Mouse (Mus musculus): ENCODE measurements around the gene Perp. TPM values are rescaled to one million over a fixed set of nuclear protein-coding genes. Genes with fewer than 3 reads are reported as not detected.

Perp gene
- total RNA-seq, 1 experiment = 66.8 TPM

DNA sequence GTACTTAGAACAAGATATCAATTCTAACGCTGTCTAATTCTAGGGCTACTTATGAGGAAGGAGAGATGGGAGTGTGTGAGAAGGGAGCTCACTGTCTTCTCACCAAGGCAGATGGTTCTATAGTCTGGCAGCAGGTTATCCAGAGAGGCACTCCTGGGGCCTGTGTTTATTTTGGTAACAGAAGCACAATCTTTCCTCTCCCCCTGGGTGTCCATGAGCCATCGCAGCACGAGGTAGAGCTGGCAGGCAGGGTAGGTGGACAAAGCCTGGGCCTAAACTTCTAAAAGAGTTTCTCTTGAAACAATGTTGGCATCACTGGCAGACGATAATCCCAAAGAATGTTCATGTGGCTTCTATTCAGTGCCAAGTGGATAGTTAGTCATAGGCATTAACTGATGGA is 18.5 kb downstream of the Perp start:
- no peak for DNase-seq (ENCODE audit: low read depth, low spot score)
- Histone ChIP-seq H3K9me3 (ENCODE audit: control insufficient read depth, insufficient read depth, low read depth, low read length) (no peaks in the 10 kb centered on the region), H3K4me1 (ENCODE audit: control insufficient read depth in 2 of 2, insufficient read depth in 2 of 2, low read length in 2 of 2, poor library complexity in 1 of 2) (peaks cover 0 to 3% of the 10 kb centered on the region in 2 experiments; a peak in 1 of 4 replicates), H3K9ac (ENCODE audit: insufficient read depth, low read depth, low read length, poor library complexity, severe bottlenecking) (no peak overlapping the region), H3K27ac (ENCODE audit: insufficient read depth, low read depth, low read length, poor library complexity, severe bottlenecking) (no peak overlapping the region), H3K4me3 (ENCODE audit: insufficient read depth in 1 of 2, low read depth in 1 of 2, low read length in 2 of 2, poor library complexity in 1 of 2, severe bottlenecking in 1 of 2) (no peak overlapping the region), H3K36me3 (ENCODE audit: control insufficient read depth, insufficient read depth, low read length, poor library complexity, severe bottlenecking) (no peaks in the 10 kb centered on the region)
- in situ Hi-C loops (cut with MboI; ENCODE audit: low sequenced_read_pairs in 2 of 2, unreplicated experiment in 2 of 2) = no loop called here
- TF ChIP-seq CHD2 (IDR thresholded peaks at IDR 0.05; ENCODE audit: low read depth, low read length) (no peak), ZC3H11A (IDR thresholded peaks at IDR 0.05; ENCODE audit: borderline replicate concordance, low read depth, low read length) (no peak), HCFC1 (IDR thresholded peaks at IDR 0.05; ENCODE audit: borderline replicate concordance, insufficient read depth, low read length) (no peak), MAFK (IDR thresholded peaks at IDR 0.05; ENCODE audit: insufficient read depth, low read depth, low read length) (no peak), ZNF384 (IDR thresholded peaks at IDR 0.05; ENCODE audit: low read depth, low read length) (no peak)

DNA sequence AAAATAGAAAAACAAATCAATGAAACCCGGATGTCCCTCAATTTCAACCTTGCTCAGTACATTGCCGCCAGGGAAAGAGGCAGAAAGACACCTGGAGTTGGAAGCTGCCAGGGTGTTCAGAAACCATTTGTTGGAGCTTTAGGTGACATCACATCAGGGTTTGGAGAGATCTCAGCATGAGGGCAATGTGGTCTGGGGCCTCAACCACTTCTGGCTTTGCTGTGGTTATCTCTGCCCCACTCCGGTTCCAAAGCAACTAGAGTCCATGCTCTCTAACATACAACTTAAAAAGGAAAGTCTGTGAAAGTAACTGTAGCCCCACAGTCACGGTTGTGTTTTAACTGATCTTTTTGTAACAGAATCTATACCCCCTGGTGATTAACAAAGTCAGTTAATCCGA is 19.9 kb downstream of the Perp start:
- in situ Hi-C loops (cut with MboI; ENCODE audit: low sequenced_read_pairs in 2 of 2, unreplicated experiment in 2 of 2) = no loop called here
- no peaks in the 10 kb centered on the region for H3K36me3 ChIP-seq (ENCODE audit: control insufficient read depth, insufficient read depth, low read length, poor library complexity, severe bottlenecking)
- H3K9me3 ChIP-seq (ENCODE audit: control insufficient read depth, insufficient read depth, low read depth, low read length) = no peaks in the 10 kb centered on the region
- no peak for TF ChIP-seq ZC3H11A (IDR thresholded peaks at IDR 0.05; ENCODE audit: borderline replicate concordance, low read depth, low read length)
- H3K4me1 ChIP-seq (ENCODE audit: control insufficient read depth in 2 of 2, insufficient read depth in 2 of 2, low read length in 2 of 2, poor library complexity in 1 of 2) = peaks cover 0 to under 1% of the 10 kb centered on the region in 2 experiments; a peak in 1 of 4 replicates
- no peak overlapping the region for H3K9ac ChIP-seq (ENCODE audit: insufficient read depth, low read depth, low read length, poor library complexity, severe bottlenecking)
- DNase-seq (ENCODE audit: low read depth, low spot score) = no peak
- H3K27ac ChIP-seq (ENCODE audit: insufficient read depth, low read depth, low read length, poor library complexity, severe bottlenecking) = no peak overlapping the region
- H3K4me3 ChIP-seq (ENCODE audit: insufficient read depth in 1 of 2, low read depth in 1 of 2, low read length in 2 of 2, poor library complexity in 1 of 2, severe bottlenecking in 1 of 2) = no peak overlapping the region

DNA sequence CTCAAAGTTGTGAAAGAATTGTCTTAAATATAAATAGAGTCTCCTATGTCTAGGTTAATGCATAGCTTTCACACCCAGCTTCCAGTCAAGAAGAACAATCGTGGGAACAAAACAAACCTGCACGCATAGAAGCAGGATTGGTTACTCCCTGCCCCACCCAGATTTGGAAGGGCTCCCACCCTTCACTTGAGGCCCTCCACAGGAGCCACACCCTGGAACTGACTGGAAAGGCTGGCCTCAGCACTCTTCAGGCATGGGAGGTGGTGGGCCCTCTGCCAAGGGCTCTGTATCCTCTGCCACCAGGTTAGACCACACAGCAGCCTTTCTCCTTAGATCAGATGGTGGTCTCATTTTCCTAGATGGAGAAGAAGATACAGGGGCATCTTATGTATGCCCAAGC is 26.2 kb downstream of the Perp start:
- Histone ChIP-seq H3K9ac (ENCODE audit: insufficient read depth, low read depth, low read length, poor library complexity, severe bottlenecking) (no peak overlapping the region), H3K36me3 (ENCODE audit: control insufficient read depth, insufficient read depth, low read length, poor library complexity, severe bottlenecking) (no peaks in the 10 kb centered on the region), H3K9me3 (ENCODE audit: control insufficient read depth, insufficient read depth, low read depth, low read length) (no peaks in the 10 kb centered on the region), H3K4me3 (ENCODE audit: insufficient read depth in 1 of 2, low read depth in 1 of 2, low read length in 2 of 2, poor library complexity in 1 of 2, severe bottlenecking in 1 of 2) (no peak overlapping the region), H3K4me1 (ENCODE audit: control insufficient read depth in 2 of 2, insufficient read depth in 2 of 2, low read length in 2 of 2, poor library complexity in 1 of 2) (peaks cover 3 to 8% of the 10 kb centered on the region in 2 experiments; a peak in 3 of 4 replicates), H3K27ac (ENCODE audit: insufficient read depth, low read depth, low read length, poor library complexity, severe bottlenecking) (no peak overlapping the region)
- no peak for DNase-seq (ENCODE audit: low read depth, low spot score)
- in situ Hi-C loops (cut with MboI; ENCODE audit: low sequenced_read_pairs in 2 of 2, unreplicated experiment in 2 of 2) = no loop called here
- no peak for TF ChIP-seq ZNF384 (IDR thresholded peaks at IDR 0.05; ENCODE audit: low read depth, low read length)
- no peak for TF ChIP-seq ZC3H11A (IDR thresholded peaks at IDR 0.05; ENCODE audit: borderline replicate concordance, low read depth, low read length)
- no peak for TF ChIP-seq HCFC1 (IDR thresholded peaks at IDR 0.05; ENCODE audit: borderline replicate concordance, insufficient read depth, low read length)
- no peak for TF ChIP-seq CHD2 (IDR thresholded peaks at IDR 0.05; ENCODE audit: low read depth, low read length)
- TF ChIP-seq MAFK (IDR thresholded peaks at IDR 0.05; ENCODE audit: insufficient read depth, low read depth, low read length) = no peak

DNA sequence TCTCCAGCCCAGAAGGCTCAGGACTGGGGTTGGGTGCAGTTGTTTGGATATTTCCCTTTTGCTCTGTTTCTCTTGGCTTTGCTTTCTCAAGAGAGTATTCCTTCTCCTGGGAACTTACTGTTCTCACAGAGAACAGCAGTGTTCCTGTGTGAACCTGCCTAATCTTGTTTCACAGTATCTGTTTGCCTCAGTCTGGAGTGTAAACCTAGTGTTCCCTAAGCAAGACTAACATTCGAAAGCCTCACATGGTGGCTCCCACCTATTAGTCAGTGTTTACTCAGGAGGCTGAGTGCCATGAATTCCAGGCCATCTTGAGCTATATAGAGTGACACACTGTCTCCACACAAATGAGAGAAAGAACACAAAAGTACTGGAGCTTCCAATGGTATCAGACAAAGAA is 31.4 kb downstream of the Perp start:
- Histone ChIP-seq H3K9me3 (ENCODE audit: control insufficient read depth, insufficient read depth, low read depth, low read length) (no peaks in the 10 kb centered on the region), H3K4me1 (ENCODE audit: control insufficient read depth in 2 of 2, insufficient read depth in 2 of 2, low read length in 2 of 2, poor library complexity in 1 of 2) (peaks cover 0 to 3% of the 10 kb centered on the region in 2 experiments; a peak in 1 of 4 replicates), H3K9ac (ENCODE audit: insufficient read depth, low read depth, low read length, poor library complexity, severe bottlenecking) (no peak overlapping the region), H3K27ac (ENCODE audit: insufficient read depth, low read depth, low read length, poor library complexity, severe bottlenecking) (no peak overlapping the region), H3K4me3 (ENCODE audit: insufficient read depth in 1 of 2, low read depth in 1 of 2, low read length in 2 of 2, poor library complexity in 1 of 2, severe bottlenecking in 1 of 2) (no peak overlapping the region), H3K36me3 (ENCODE audit: control insufficient read depth, insufficient read depth, low read length, poor library complexity, severe bottlenecking) (no peaks in the 10 kb centered on the region)
- in situ Hi-C loops (cut with MboI; ENCODE audit: low sequenced_read_pairs in 2 of 2, unreplicated experiment in 2 of 2) = no loop called here
- TF ChIP-seq ZNF384 (IDR thresholded peaks at IDR 0.05; ENCODE audit: low read depth, low read length) = no peak
- TF ChIP-seq ZC3H11A (IDR thresholded peaks at IDR 0.05; ENCODE audit: borderline replicate concordance, low read depth, low read length) = no peak
- no peak for TF ChIP-seq CHD2 (IDR thresholded peaks at IDR 0.05; ENCODE audit: low read depth, low read length)
- TF ChIP-seq HCFC1 (IDR thresholded peaks at IDR 0.05; ENCODE audit: borderline replicate concordance, insufficient read depth, low read length) = no peak
- no peak for TF ChIP-seq MAFK (IDR thresholded peaks at IDR 0.05; ENCODE audit: insufficient read depth, low read depth, low read length)
- DNase-seq (ENCODE audit: low read depth, low spot score) = no peak

DNA sequence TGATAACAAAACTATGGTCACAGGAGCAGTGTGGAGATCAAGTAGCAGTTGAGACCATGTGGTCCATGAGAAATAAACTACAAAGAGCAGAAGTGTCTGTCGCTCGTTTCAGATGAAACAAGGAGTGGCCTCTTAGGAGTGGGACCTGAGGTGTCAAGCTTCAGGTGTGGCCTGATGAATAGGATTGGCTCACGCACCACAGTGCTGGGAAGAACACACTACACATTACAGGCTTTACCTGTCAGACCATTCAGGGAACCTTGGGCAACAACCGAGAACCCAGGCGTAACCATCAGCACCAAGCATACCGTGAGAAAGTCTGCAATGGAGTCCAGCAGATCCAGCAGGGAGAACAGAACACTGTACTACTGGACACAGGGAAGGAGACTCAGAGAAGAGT is 33.3 kb downstream of the Perp start:
- no peak overlapping the region for H3K27ac ChIP-seq (ENCODE audit: insufficient read depth, low read depth, low read length, poor library complexity, severe bottlenecking)
- no peaks in the 10 kb centered on the region for H3K4me1 ChIP-seq (ENCODE audit: control insufficient read depth in 2 of 2, insufficient read depth in 2 of 2, low read length in 2 of 2, poor library complexity in 1 of 2)
- DNase-seq (ENCODE audit: low read depth, low spot score) = no peak
- H3K4me3 ChIP-seq (ENCODE audit: insufficient read depth in 1 of 2, low read depth in 1 of 2, low read length in 2 of 2, poor library complexity in 1 of 2, severe bottlenecking in 1 of 2) = no peak overlapping the region
- no peak for TF ChIP-seq HCFC1 (IDR thresholded peaks at IDR 0.05; ENCODE audit: borderline replicate concordance, insufficient read depth, low read length)
- TF ChIP-seq MAFK (IDR thresholded peaks at IDR 0.05; ENCODE audit: insufficient read depth, low read depth, low read length) = no peak
- TF ChIP-seq ZNF384 (IDR thresholded peaks at IDR 0.05; ENCODE audit: low read depth, low read length) = no peak
- no peak for TF ChIP-seq ZC3H11A (IDR thresholded peaks at IDR 0.05; ENCODE audit: borderline replicate concordance, low read depth, low read length)
- no peak for TF ChIP-seq CHD2 (IDR thresholded peaks at IDR 0.05; ENCODE audit: low read depth, low read length)
- H3K36me3 ChIP-seq (ENCODE audit: control insufficient read depth, insufficient read depth, low read length, poor library complexity, severe bottlenecking) = no peaks in the 10 kb centered on the region
- in situ Hi-C loops (cut with MboI; ENCODE audit: low sequenced_read_pairs in 2 of 2, unreplicated experiment in 2 of 2) = no loop called here
- no peak overlapping the region for H3K9ac ChIP-seq (ENCODE audit: insufficient read depth, low read depth, low read length, poor library complexity, severe bottlenecking)
- no peaks in the 10 kb centered on the region for H3K9me3 ChIP-seq (ENCODE audit: control insufficient read depth, insufficient read depth, low read depth, low read length)

Data from ES-E14 (cell line).